Mouse (Mus musculus) myocyte (in vitro differentiated cells): Measurements from ENCODE around the gene Tmpo.

ENCODE experiments used
- E2F4 ChIP-seq: IDR thresholded peaks from one replicate; pipeline ENCODE4 v1.6.1; 2011; ENCODE audit warnings: mild to moderate bottlenecking, control low read depth, moderate library complexity; ENCODE audit not compliant: insufficient read depth
- MAX ChIP-seq: IDR thresholded peaks from one replicate; pipeline ENCODE4 v1.6.1; 2011; ENCODE audit warnings: low read depth, mild to moderate bottlenecking, control low read depth
- USF1 ChIP-seq: IDR thresholded peaks from one replicate; pipeline ENCODE4 v1.6.1; 2011; ENCODE audit warnings: low read depth, mild to moderate bottlenecking, control low read depth, moderate library complexity

GRCm38 (mm10) chr10:91180301-91180700 is 814 bp downstream of the Tmpo start:
- TF ChIP-seq MAX: no peak
- TF ChIP-seq USF1: no peak
- TF ChIP-seq E2F4: no peak
